Mouse (Mus musculus): Measurements from ENCODE around the gene Awat2.

DNA sequence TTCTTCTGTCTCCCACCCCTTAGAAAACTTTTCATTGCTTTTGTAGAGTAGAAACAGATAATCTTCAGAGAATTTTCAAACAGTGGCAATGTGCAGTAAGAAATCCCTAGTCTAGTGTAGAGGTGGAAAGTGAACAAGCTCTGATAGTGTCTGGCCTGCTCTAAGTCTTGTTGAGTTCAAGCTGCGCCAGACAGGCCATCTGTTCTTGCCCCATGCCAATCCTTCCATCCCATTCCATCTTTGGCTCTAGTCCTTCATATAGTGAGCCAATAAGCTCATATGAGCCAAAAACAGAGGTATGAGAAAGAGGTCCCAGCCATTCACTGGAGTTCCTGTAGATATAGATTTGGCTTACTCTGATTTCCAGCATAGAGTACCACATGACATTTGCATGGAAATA, 52.6 kb downstream of the Awat2 start:
- TF ChIP-seq CTCF (IDR thresholded peaks at IDR 0.05; ENCODE audit: extremely low read depth, insufficient read depth, low read length) (no peak), POLR2A (IDR thresholded peaks at IDR 0.05; ENCODE audit: extremely low read depth, insufficient read depth, low read length) (no peak)
